Mouse (Mus musculus) midbrain, embryonic 10.5 days (tissue): ENCODE data around the gene Ppp1r12a. TPM values are rescaled to one million over a fixed set of nuclear protein-coding genes. Genes with fewer than 3 reads are reported as not detected.

Experiments used
- DNase-seq: peaks from one replicate; pipeline ENCODE4 v3.0.0-alpha.2; 2017; ENCODE audit warnings: low spot score
- H3K27ac ChIP-seq: fragments of 300-500 bp; sonication (generic); replicated peaks from 2 replicates; pipeline ENCODE4 v1.5.1; 2016; ENCODE audit warnings: mild to moderate bottlenecking
- H3K27me3 ChIP-seq: fragments of 300-500 bp; sonication (generic); 2 replicates; pipeline ENCODE4 v1.6.1; 2016; ENCODE audit warnings: low read depth, mild to moderate bottlenecking; ENCODE audit not compliant: poor library complexity, severe bottlenecking
- H3K36me3 ChIP-seq: fragments of 300-500 bp; sonication (generic); 2 replicates; pipeline ENCODE4 v1.6.1; 2016; ENCODE audit warnings: mild to moderate bottlenecking, moderate library complexity
- H3K4me1 ChIP-seq: fragments of 300-500 bp; sonication (generic); 2 replicates; pipeline ENCODE4 v1.6.1; 2016
- H3K4me3 ChIP-seq: fragments of 300-500 bp; sonication (generic); 2 replicates; pipeline ENCODE4 v1.5.1; 2016; ENCODE audit warnings: mild to moderate bottlenecking, moderate library complexity
- H3K9me3 ChIP-seq: fragments of 300-500 bp; sonication (generic); replicated peaks from 2 replicates; pipeline ENCODE4 v1.6.1; 2016; ENCODE audit warnings: mild to moderate bottlenecking
- whole genome bisulfite sequencing: fragments of 180-500 bp; shearing (Covaris S2); methylation state at CpG from one replicate; pipeline ENCODE4 v1.1.7; 2016; 5-methylcytosine and 5-hydroxymethylcytosine counted together
- polyA plus RNA-seq: library from polyadenylated mRNA; unstranded; fragments of >200 nt; fragmentation: Nextera tagmentation; extraction: Ambion mirVana; gene quantifications from 2 replicates; pipeline ENCODE4 v1.2.1, GENCODE M21; 2016

The Ppp1r12a gene
- polyA plus RNA-seq, 1 experiment from 2014 or later: 70.7 TPM

DNA sequence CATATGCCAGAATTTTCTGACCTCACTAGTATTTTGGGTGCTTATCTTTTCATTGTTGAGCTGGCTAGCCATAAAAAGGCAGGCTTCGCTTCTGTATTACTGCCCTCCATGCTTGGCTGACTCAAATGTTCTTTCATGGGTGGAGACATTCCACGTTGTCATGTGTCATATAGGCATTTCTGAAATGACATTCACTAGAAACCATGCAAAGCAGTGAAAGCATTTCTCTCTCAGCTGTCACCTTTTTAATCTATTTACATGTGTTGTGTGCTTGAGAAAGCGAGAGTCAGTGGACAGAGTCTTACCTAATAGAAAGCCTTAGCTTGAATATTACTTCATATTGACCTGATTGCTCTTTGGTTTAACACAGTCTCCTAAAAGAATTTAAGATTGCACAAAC, 8.8 kb downstream of the Ppp1r12a start:
- WGBS: 81% methylated on average over 3 of the region's 3 CpGs
- no peak overlapping the region for H3K27ac ChIP-seq
- H3K9me3 ChIP-seq: no peaks in the 10 kb centered on the region
- H3K4me1 ChIP-seq: peaks cover 6% of the 10 kb centered on the region
- H3K27me3 ChIP-seq: no peaks in the 10 kb centered on the region
- no peak overlapping the region for H3K4me3 ChIP-seq
- H3K36me3 ChIP-seq: peaks cover 14% of the 10 kb centered on the region
- no peak for DNase-seq

DNA sequence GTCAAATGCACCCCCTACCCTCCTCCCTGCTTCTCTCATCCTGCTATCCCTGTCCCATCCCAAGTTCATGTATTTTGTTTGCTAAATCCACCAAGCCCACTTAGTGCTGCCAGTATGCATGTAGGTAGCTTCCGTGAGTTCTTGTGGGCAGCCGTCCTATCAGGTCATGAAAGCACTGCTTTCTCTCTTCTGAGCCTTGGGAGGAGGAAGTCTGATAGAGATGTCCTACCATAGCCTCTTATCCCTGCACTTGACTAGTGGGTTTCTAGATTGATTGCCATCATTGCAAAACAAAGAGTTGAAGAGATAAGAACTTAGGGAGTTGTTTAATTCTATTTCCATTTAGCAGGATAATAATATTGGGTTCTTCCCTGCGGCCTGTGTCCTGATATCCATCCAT, 9.6 kb downstream of the Ppp1r12a start:
- H3K36me3 ChIP-seq: peaks cover 13% of the 10 kb centered on the region
- H3K27me3 ChIP-seq: no peaks in the 10 kb centered on the region
- no peaks in the 10 kb centered on the region for H3K9me3 ChIP-seq
- no peak for DNase-seq
- H3K27ac ChIP-seq: no peak overlapping the region
- H3K4me3 ChIP-seq: no peak overlapping the region
- peaks cover 6% of the 10 kb centered on the region for H3K4me1 ChIP-seq
- 86% methylated on average over 3 of the region's 3 CpGs for WGBS

DNA sequence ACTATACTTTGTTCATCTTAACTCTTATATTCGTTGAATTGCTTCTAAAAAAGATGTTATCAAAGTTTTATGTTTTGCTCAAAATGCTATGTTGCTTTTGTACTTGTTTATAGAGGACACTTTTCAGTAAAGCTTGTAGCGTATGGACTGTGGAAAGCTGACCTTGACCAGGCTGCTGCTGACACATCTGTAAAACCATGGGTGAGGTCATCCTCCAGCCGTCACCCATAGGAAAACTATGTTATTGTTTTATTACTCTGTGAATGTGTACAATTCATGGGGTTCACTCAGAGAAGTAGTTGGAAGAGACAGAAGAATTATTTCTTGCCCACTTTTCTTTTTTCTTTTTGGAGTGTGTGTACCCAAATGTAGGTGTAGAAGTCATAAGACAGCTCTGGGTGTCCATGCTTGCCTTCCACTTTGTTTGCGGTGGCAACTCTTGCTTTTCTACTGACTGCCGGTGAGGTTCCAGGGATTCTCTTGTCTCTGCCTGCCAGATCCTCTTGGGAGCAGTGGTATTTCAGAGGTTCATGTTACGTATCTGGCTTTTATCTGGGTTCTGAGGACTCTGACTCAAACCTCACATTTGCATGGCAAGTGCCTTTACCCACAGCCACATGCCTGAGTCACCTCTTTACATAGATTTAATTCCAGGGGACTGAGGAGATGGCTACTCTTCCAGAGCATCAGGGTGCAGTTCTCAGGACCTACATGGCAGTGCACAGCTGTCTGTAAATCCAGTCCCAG, 11.0 kb downstream of the Ppp1r12a start:
- peaks cover 9% of the 10 kb centered on the region for H3K36me3 ChIP-seq
- no peak overlapping the region for H3K4me3 ChIP-seq
- peaks cover 6% of the 10 kb centered on the region for H3K4me1 ChIP-seq
- H3K27ac ChIP-seq: no peak overlapping the region
- H3K27me3 ChIP-seq: no peaks in the 10 kb centered on the region
- no peak for DNase-seq
- H3K9me3 ChIP-seq: no peaks in the 10 kb centered on the region
- WGBS: 70% methylated on average over 6 of the region's 6 CpGs

DNA sequence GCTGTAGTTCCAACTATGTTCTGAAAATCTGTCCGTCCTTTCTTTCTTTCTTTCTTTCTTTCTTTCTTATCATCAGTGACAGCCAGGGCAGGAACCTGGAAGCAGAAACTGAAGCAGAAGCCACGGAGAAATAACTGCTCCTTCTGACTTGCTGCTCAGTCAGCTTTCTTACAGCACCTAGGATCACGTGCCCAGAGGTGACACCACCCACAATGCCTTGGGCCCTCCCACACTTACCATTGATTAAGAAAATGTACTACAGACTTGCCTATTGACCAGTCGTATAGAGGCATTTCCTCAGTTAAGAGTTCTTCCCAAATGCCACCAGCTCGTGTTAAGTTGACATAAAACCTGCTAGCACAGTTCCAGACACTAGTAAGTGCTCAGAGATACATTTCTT, 12.1 kb downstream of the Ppp1r12a start:
- no peak for DNase-seq
- WGBS: 93% methylated on average over 5 of the region's 5 CpGs
- Histone ChIP-seq H3K27me3 (no peaks in the 10 kb centered on the region), H3K27ac (no peak overlapping the region), H3K4me3 (no peak overlapping the region), H3K9me3 (no peaks in the 10 kb centered on the region), H3K4me1 (peaks cover 6% of the 10 kb centered on the region), H3K36me3 (peaks cover 4% of the 10 kb centered on the region)

DNA sequence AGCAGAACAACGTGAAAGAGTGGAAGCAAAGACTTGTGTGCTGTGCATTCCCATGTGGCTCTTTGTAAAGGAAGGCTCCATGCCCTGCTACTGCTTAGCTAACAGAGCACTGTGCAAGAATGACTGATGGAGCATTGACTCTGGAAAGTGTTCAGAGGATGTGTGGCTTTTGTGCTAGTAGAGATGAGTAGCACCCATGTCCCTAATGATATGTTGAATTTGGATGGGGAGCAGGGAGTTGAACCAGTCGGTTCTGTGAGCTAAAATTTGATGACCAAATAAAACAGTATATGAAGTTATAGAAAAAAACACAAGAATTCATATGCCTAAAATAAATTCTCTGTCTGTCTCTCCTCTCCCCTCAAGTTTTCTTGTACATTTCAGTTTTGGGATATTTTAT, 13.9 kb downstream of the Ppp1r12a start:
- Histone ChIP-seq H3K9me3 (no peaks in the 10 kb centered on the region), H3K36me3 (peaks cover 4% of the 10 kb centered on the region), H3K4me1 (peaks cover 6% of the 10 kb centered on the region), H3K4me3 (no peak overlapping the region), H3K27ac (no peak overlapping the region), H3K27me3 (no peaks in the 10 kb centered on the region)
- WGBS: 80% methylated on average over 2 of the region's 2 CpGs
- no peak for DNase-seq

DNA sequence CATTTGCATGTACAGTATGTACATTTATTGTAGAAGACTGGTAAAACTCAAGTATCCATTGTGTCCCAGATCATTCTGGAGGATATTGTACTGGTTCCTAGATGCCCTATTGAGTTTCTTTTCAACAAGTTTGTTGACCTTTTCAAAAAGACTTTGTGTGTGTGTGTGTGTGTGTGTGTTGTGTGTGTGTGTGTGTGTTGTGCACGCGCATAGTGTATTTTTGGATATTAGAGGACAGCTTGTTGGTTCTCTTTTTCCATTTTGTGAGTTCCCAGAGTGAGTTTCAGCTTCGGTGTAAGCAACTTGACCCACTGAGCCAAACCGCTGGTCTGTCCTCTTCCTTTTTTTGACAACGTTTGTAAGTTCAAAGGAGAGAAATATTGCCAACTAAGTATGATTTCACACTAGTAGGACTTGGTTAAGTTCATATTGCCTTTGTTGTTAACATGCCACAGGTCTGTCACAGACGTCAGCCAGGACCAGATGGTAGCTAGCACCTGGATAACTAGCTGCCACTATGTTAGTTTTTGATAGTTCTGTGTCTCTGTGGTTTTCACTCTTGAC, 16.4 kb downstream of the Ppp1r12a start:
- Histone ChIP-seq H3K27ac (no peak overlapping the region), H3K4me1 (no peaks in the 10 kb centered on the region), H3K36me3 (peaks cover 4% of the 10 kb centered on the region), H3K4me3 (no peak overlapping the region), H3K27me3 (no peaks in the 10 kb centered on the region), H3K9me3 (no peaks in the 10 kb centered on the region)
- WGBS: 93% methylated on average over 6 of the region's 6 CpGs
- no peak for DNase-seq

DNA sequence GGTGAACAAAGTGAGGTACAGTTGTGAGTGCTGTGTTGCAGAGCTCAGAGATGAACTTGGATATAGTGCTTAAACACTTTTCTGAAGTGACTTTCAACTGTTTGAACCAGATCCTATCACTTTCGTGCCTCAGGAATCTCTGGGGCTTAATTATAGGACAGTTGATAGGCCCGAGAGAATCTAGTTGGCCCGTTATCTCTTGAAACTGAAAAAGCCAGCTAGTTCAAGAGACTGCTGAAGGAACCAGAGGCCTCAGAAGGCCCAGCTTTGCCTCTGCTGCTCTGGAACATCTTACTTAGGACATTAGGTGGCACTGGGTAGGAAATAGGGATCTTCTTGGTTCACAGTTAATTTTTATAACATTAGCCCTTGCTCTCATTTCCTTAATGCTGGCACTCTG, 17.4 kb downstream of the Ppp1r12a start:
- Histone ChIP-seq H3K4me3 (no peak overlapping the region), H3K36me3 (no peaks in the 10 kb centered on the region), H3K9me3 (no peaks in the 10 kb centered on the region), H3K27me3 (no peaks in the 10 kb centered on the region), H3K27ac (no peak overlapping the region), H3K4me1 (no peaks in the 10 kb centered on the region)
- no peak for DNase-seq
- WGBS: 79% methylated on average over 3 of the region's 3 CpGs

DNA sequence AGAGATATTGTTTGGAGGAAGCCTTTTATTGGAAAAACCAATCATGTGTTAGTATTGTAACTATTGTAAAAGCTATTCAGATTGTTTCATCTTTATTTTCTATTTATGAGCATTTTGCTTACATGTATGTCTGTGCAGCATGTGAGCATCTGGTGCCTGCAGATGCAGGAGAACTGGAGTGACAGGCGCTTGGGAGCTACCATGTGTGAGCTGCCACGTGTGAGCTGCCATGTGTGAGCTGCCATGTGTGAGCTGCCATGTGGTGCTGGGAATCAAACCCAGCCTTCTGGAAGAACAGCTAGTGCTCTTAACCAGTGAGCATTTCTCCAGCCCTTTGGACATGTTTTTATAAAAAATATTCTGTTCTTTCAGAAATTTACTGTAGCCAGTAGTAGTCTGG, 18.3 kb downstream of the Ppp1r12a start:
- H3K36me3 ChIP-seq: no peaks in the 10 kb centered on the region
- H3K27ac ChIP-seq: no peak overlapping the region
- WGBS: 93% methylated on average over 2 of the region's 2 CpGs
- H3K27me3 ChIP-seq: no peaks in the 10 kb centered on the region
- H3K4me1 ChIP-seq: no peaks in the 10 kb centered on the region
- H3K9me3 ChIP-seq: no peaks in the 10 kb centered on the region
- no peak for DNase-seq
- H3K4me3 ChIP-seq: no peak overlapping the region

DNA sequence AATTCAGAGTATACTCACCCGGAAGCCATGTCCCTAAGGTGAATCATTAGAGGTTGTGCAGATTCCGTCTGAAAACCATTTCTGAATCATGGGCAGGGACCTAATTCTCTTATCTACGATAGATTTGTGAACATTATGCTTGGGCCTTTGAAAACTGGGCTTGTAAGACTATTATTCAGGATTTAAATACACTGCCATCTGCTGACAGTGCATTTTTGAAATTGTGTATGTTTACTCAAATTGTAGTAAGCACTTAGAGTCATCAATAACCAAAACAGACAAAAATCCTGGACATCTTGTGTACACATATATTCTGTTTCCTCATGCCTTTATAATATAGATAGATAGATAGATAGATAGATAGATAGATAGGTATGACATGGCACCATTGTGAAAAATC, 19.9 kb downstream of the Ppp1r12a start:
- H3K27me3 ChIP-seq: no peaks in the 10 kb centered on the region
- H3K4me1 ChIP-seq: no peaks in the 10 kb centered on the region
- no peak overlapping the region for H3K27ac ChIP-seq
- WGBS: 89% methylated on average over 3 of the region's 3 CpGs
- no peak overlapping the region for H3K4me3 ChIP-seq
- no peaks in the 10 kb centered on the region for H3K36me3 ChIP-seq
- no peak for DNase-seq
- H3K9me3 ChIP-seq: no peaks in the 10 kb centered on the region

DNA sequence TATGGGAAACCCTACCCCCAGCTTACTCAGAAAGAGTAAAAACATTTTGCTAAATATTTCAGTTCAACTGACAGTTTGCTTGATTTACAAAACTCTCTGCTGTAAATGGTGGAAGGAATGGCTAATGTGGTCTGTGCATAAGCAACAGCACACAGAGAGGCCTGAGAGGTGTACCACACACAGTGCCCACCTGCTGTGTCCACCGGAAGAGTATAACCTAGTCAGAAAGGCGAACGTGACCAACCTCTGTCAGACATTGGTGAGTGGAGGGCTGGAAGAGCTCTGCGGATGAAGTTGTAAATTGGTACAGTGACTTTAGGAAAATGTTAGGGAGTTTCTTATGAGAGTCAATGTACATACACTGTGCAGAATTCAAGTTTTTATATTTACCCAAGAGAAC, 20.4 kb downstream of the Ppp1r12a start:
- Histone ChIP-seq H3K27ac (no peak overlapping the region), H3K27me3 (no peaks in the 10 kb centered on the region), H3K36me3 (no peaks in the 10 kb centered on the region), H3K4me1 (no peaks in the 10 kb centered on the region), H3K4me3 (no peak overlapping the region), H3K9me3 (no peaks in the 10 kb centered on the region)
- WGBS: 81% methylated on average over 4 of the region's 4 CpGs
- DNase-seq: no peak

DNA sequence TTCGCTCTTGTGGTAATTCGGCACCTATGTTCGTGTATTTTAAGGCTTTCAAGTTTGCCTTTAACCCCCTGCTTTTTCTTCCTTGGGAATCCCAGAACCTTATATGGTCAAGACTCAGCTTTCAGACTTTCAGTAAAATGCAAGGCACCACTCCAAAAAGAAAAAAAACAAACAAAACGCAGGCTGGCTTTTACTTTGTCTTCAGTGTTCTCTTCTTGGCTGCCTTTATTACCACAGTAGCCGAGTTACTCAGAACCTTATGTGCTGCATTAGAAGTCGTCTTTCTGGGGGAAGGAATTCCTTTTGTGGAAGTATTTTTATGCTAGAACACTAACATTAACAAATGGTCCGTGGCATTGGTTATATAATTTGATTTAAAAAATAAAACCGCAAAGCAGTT, 22.8 kb downstream of the Ppp1r12a start:
- H3K27ac ChIP-seq: no peak overlapping the region
- H3K36me3 ChIP-seq: no peaks in the 10 kb centered on the region
- 80% methylated on average over 8 of the region's 8 CpGs for whole genome bisulfite sequencing
- no peaks in the 10 kb centered on the region for H3K4me1 ChIP-seq
- H3K9me3 ChIP-seq: no peaks in the 10 kb centered on the region
- no peak for DNase-seq
- no peak overlapping the region for H3K4me3 ChIP-seq
- no peaks in the 10 kb centered on the region for H3K27me3 ChIP-seq

DNA sequence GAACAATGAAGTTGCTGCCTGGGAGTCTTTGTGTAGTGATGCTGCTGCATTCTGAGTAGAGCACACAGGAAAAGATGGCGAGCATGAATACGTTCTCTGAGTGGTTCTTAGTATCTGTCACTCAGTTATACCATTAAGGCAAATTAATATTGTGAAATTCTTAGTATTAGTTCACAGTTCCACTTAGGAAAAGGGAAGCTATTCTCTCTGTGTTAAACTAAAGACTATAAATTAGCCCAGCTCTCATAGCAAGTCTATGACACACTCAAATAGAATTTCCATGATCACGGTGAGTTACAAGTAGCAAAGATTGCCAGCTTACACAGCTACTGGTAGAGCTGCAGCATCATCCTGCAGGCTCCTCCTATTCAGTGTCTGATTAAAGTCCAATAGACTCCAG, 23.3 kb downstream of the Ppp1r12a start:
- no peaks in the 10 kb centered on the region for H3K4me1 ChIP-seq
- WGBS: 90% methylated on average over 3 of the region's 3 CpGs
- no peak overlapping the region for H3K4me3 ChIP-seq
- no peak for DNase-seq
- no peaks in the 10 kb centered on the region for H3K27me3 ChIP-seq
- no peaks in the 10 kb centered on the region for H3K36me3 ChIP-seq
- H3K27ac ChIP-seq: no peak overlapping the region
- H3K9me3 ChIP-seq: no peaks in the 10 kb centered on the region

DNA sequence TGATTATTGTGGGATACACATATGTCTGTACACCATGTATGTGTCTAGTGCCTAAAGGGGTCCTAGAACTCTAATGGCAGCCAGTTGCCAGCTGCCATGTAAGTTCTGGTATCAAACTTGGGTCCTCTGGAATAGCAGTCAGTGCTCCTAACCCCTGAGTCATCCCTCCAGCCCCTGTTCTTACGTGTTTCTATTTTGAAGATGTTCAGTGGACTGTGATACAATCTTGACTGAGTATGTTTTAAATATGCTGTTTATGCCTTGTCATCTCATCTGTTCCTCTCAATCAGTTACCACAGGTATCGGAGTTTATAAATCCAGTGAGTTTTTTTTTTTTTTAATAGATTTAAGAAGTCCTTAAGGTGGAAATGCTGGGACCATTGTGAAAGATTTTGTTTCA, 27.3 kb downstream of the Ppp1r12a start:
- no peak for DNase-seq
- no peaks in the 10 kb centered on the region for H3K9me3 ChIP-seq
- H3K27me3 ChIP-seq: no peaks in the 10 kb centered on the region
- H3K27ac ChIP-seq: no peak overlapping the region
- WGBS: 96% methylated on average over 2 of the region's 2 CpGs
- H3K4me3 ChIP-seq: no peak overlapping the region
- no peaks in the 10 kb centered on the region for H3K36me3 ChIP-seq
- no peaks in the 10 kb centered on the region for H3K4me1 ChIP-seq
